Mouse (Mus musculus) cortical plate, adult 2 months (tissue): ENCODE measurements around the gene Catsper2.
"Not testable (repeated sequence)": the region's sequence is repeated elsewhere in the genome, so short reads cannot be mapped to it uniquely, and the experiment has no call there.

Source experiments
- CTCF ChIP-seq: fragments of 200-500 bp; IDR thresholded peaks from 2 replicates; pipeline ENCODE4 v1.5.1; 2011; ENCODE audit warnings: mild to moderate bottlenecking, control low read depth, low read length; ENCODE audit not compliant: insufficient read depth; ENCODE audit errors: extremely low read depth
- POLR2A ChIP-seq: fragments of 200-500 bp; IDR thresholded peaks from 2 replicates; pipeline ENCODE4 v1.6.1; 2011; ENCODE audit warnings: mild to moderate bottlenecking, low read length, control low read depth; ENCODE audit not compliant: insufficient read depth; ENCODE audit errors: extremely low read depth

DNA sequence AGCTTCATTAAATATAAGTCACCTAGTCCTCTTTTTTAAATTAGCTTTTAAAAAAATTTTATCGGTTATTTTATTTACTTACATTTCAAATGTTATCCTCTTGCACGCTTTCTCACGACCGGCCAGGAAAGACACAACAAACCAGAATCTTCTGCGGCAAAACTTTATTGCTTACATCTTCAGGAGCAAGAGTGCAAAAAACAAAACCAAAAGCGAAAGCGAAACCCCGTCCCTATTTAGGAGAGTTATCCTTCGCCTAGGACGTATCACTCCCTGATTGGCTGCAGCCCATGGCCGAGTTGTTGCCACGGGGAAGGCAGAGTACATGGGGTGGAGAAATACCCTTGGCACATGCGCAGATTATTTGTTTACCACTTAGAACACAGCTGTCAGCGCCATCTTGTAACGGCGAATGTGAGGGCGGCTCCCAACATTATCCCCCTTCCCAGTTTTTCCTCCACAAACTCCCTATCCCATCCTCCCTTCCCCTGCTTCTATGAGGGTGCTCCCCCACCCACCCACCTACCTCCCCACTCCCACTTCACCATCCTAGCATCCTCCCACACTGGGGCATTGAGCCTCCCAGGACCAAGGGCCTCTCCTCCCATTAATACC lies 26.5 kb downstream of the Catsper2 start, which contains the start of gene Strc:
- not testable (repeated sequence) for TF ChIP-seq CTCF, POLR2A
